Mouse (Mus musculus) gastrocnemius, postnatal 10 days (tissue): ENCODE data around the gene Zdhhc14. TPM values are rescaled to one million over a fixed set of nuclear protein-coding genes. Genes with fewer than 3 reads are reported as not detected.

Experiments used
- DNase-seq: peaks from one replicate; pipeline ENCODE4 v3.0.0; 2021; ENCODE audit warnings: mixed read lengths
- total RNA-seq, 2 experiments: library from RNA; stranded (reverse); gene quantifications; 2 replicates each; pipeline ENCODE4 v1.2.3; 2021

Zdhhc14 gene
- total RNA-seq, 2 experiments from 2014 or later, result 2.8 to 4.0 TPM

DNA sequence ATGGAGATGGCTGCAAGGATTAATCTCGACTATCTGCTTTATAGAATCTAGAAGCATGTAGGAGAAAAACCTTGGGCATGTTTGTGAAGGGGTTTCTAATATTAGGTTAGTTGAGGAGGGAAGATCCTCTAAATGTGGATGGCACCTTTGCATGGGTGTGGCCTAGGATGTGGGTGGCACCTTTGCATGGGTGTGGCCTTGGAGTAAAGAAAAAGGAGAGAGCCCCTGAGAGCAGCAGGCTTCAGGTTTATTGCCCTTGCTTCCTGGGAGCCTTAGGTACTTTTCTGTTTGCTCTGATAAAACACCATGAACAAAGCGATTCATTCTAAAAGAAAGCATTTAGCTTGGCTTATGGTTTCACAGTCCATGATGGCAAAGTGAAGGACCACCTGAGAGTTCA, 62.2 kb downstream of the Zdhhc14 start:
- DNase-seq, result no peak

- DNase-seq, result no peak
Observed at GRCm38 (mm10) chr17:5556568-5556967, 64.2 kb downstream of the Zdhhc14 start.

GRCm38 (mm10) chr17:5560212-5560611, 67.9 kb downstream of the Zdhhc14 start:
- DNase-seq, result no peak

DNA sequence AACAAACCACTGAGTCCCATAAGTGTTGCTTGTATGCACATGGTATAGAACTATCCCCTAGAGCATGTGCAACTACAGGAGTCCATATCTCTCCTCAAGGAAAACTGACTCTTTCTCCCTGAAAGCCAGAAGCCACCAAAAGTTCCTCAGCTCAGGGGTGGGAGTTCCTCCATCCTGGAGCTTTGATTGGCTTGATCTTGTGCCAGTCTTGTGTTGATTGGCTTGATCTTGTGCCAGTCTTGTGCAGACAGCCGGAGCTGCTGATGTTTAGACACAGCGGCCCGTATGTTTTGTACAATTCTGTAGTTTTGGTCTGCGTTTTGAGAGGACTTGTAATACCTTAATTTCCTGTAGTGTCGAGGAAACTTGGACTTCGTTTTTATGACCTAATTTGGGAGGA, 70.8 kb downstream of the Zdhhc14 start:
- no peak for DNase-seq

- no peak for DNase-seq
Observed at GRCm38 (mm10) chr17:5566006-5566405, 73.6 kb downstream of the Zdhhc14 start.

- no peak for DNase-seq
Observed at GRCm38 (mm10) chr17:5567943-5568342, 75.6 kb downstream of the Zdhhc14 start.

DNA sequence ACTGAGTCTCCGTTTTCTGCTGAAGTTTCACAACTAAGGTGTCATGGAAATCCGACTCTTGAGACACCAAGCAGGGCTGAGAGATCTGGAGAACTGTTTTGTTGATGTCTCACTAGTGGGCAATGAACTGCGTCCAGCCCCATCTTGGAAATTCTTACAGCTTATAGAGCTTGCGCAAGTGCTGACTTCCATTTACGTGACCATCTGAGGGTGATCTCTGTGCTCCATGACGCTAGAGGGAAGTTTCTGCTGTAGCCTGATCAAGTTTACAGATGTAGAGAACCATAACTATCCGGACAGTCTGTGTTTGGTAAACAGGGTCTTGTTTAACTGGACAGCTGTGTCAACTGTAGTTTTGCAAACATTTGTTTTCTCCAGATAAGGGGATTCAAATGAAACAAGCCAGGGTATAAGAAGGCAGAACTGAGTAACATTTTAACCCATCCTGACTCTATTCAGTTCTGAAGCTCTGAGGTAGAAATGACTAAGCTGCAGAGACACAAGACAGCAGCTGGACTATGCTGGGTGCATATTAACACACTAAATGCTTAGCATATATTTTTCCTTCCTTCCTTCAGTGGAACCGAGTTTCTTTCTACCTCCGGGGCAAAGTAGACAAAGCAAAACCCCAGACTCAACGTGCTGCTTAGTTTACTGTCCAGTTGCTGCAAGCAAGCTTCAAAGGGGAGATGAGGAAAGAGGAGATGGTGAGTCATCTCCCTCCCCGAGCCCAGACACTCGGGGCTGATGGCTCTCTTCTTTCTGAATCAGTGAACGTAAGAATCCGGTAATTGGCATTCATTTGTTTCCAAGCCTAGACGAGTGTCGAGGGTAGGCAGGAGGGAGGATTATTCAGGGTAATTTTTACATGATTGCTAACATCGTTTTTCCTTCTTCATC, 77.0 kb downstream of the Zdhhc14 start:
- no peak for DNase-seq

DNA sequence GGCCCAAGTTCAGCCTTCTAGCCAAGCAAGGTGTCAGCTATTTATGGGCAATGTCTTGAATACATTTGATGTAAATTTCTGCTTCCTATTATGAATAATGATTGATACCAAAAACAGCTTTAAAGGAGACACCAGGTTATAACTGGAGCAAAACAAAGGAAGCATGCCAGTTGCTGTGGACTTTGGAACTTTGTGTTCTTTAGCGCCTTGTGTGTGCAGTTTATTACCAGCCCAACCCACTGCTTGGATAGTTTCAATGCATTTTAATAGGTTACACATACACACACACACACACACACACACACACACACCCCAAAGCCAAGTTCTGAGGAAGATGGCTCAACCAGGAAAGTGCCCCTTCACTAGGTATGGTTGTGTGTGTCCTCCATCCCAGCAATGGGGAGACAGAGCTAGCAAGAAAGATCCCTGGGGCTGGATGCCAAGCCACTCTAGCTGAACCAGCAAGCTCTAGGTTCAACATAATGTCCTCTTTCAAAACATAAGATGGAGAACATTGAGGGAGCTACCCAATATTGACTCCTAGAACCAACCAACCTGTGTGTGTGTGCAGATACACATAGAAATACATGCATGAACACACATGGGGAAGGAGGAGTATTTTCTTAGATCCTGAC, 79.9 kb downstream of the Zdhhc14 start:
- DNase-seq, result no peak

- no peak for DNase-seq
Observed at GRCm38 (mm10) chr17:5572745-5573420, 80.5 kb downstream of the Zdhhc14 start.

- no peak for DNase-seq
Observed at GRCm38 (mm10) chr17:5574672-5575071, 82.3 kb downstream of the Zdhhc14 start.

DNA sequence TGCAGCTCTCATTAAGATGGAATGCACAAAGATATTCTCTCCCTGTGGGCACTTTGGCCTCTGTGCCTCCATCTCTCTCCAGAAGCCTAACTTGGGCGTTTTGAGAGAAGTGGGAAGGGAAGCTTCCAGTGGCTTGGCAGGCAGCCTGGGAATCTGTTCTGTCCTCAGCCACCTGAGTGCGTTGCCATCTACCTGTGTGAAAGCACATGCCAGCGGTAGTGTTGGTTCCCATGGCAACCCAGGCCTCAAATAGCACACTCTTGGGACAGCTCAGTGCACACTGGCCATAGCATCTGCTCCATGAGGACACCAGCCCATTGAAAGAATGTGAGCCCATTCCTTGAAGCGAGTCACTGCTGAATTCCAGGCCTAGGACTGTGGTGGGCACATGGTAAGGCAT, 83.2 kb downstream of the Zdhhc14 start:
- no peak for DNase-seq

GRCm38 (mm10) chr17:5582232-5582631, 89.9 kb downstream of the Zdhhc14 start:
- DNase-seq, result no peak

- DNase-seq, result no peak
Observed at GRCm38 (mm10) chr17:5582937-5583336, 90.6 kb downstream of the Zdhhc14 start.

- no peak for DNase-seq
Observed at GRCm38 (mm10) chr17:5583472-5584145, 91.3 kb downstream of the Zdhhc14 start.

- DNase-seq, result no peak
Observed at GRCm38 (mm10) chr17:5591604-5592209, 99.3 kb downstream of the Zdhhc14 start.

- no peak for DNase-seq
Observed at GRCm38 (mm10) chr17:5593071-5593470, 100.7 kb downstream of the Zdhhc14 start.

DNA sequence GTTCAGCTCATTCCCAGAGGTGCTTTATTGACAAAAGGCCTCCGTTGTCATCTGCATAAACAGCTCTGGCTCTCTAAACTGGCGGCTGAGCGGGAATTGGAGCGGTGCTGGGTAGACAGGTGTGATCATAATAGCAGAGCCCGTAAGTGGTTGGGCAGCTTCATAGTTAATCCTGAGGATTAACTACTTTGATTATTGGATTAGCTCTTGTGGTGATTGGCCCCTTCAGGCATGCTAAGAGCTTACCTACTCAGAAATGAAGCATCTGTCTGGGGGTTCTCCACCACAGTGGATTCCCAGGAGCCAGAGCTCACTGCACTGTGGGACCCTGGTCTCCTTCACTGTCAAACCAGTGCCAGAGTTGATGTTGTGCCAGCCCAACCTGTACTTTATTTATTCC, 102.7 kb downstream of the Zdhhc14 start:
- DNase-seq, result no peak

- DNase-seq, result no peak
Observed at GRCm38 (mm10) chr17:5596490-5596889, 104.1 kb downstream of the Zdhhc14 start.

GRCm38 (mm10) chr17:5598999-5599398, 106.6 kb downstream of the Zdhhc14 start:
- no peak for DNase-seq

DNA sequence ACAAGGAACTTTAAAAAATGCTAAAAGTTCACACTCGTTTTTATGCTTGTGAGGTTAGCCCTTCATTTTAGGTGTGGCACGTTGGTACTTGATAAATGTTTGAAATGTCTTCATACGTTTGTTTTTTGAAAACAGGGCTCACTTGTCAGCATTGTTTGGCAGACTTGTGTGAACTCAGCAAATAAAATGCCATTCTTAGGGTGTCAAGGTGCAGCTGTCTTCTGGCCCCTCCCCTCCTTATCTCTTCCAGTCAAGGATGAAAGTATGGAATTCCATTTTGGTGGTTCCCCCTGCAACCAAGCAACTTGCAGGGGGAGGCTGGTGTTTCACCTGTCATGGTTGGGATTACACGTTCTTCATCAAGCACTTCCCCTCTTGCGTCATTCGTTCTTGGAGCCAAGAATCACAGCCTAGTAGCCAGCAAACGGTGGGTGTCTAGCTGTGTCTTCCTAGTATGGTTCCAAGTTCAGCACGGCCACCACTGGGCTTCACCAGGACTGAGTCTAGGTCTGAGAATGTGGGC, 108.2 kb downstream of the Zdhhc14 start:
- no peak for DNase-seq

DNA sequence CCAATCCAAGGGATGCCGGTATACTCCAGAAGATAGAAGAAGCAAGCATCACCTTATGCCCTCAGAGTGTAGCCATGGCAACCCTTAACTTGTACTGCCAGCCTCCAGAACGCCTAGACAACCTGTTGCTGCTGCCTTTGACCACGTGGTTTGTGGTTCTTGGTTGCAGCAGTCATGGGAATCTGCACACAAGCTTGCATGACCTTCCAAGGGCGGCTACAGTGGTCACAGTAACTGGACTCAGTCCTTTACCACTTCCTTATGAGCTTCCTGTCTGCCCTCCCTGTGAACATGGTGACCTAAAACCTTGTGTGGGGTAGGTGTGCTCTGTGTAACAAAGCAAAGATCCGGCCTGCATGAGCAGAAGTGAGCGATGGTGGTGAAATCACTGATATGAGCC, 109.6 kb downstream of the Zdhhc14 start:
- DNase-seq, result no peak

DNA sequence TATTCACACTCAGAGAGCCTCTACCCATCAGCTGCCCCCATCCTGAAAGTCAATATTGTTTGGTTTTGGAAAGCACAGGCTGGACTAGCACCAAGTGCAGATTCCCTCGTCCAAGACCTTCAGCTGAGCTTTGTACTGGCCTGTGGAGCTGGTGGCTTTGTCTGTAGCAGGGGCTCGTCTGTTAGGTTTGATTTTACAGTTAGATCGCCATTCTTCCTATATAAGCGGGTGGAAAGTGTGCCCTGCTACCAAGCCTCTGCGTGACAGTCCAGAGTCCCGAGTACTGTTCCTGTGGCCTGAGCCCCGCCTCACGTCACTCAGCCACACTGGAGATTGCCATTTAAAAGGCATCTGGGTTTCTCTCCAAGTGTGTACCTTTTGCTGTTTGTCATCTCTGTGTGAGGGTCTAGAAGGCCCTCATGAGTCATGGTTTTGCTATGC, 113.8 kb downstream of the Zdhhc14 start:
- DNase-seq, result no peak
